8 mouse cellular contexts compared by ENCODE assay signal in genomic region chr14:40956252-40957146, GRCm38 (mm10). TPM values are rescaled to one million over a fixed set of nuclear protein-coding genes. Genes with fewer than 3 reads are reported as not detected.
A peak's percentile ranks its signal among the peaks of the same experiment; 100 is the strongest.
DNase-seq lines count a peak whose midpoint lies in the region; ATAC-seq and TF ChIP-seq lines count a peak whose summit lies in the region.

No protein-coding gene starts in this region.

- no peak overlapping the region for H3K4me3 ChIP-seq in spleen, adult 2 months (ENCODE audit: extremely low read depth, insufficient read depth, insufficient read length)
- peak overlapping the region; percentile 19; the same call in 1 of the 2 replicates for H3K4me3 ChIP-seq in heart, embryonic 10.5 days
- no peak overlapping the region for H3K4me3 ChIP-seq in kidney, embryonic 16.5 days (ENCODE audit: low read length)
- no peak overlapping the region for H3K4me3 ChIP-seq in liver, postnatal 0 days (ENCODE audit: low read depth, low read length)
- H3K4me3 ChIP-seq in neural tube, embryonic 11.5 days (ENCODE audit: low read depth, low read length): no peak overlapping the region

- H3K9me3 ChIP-seq in heart, embryonic 10.5 days: no peaks in the 10 kb centered on the region
- no peaks in the 10 kb centered on the region for H3K9me3 ChIP-seq in kidney, embryonic 16.5 days (ENCODE audit: low read length)
- H3K9me3 ChIP-seq in liver, postnatal 0 days (ENCODE audit: low read length): no peaks in the 10 kb centered on the region
- no peaks in the 10 kb centered on the region for H3K9me3 ChIP-seq in neural tube, embryonic 11.5 days (ENCODE audit: control insufficient read depth, low read length)

- TF ChIP-seq POLR2A in spleen, adult 2 months (IDR thresholded peaks at IDR 0.05; ENCODE audit: low read depth, low read length): no peak

- no peaks in the 10 kb centered on the region for H3K36me3 ChIP-seq in spleen, adult 2 months (ENCODE audit: control insufficient read depth, insufficient read depth, low read length)
- H3K36me3 ChIP-seq in heart, embryonic 10.5 days: no peaks in the 10 kb centered on the region
- no peaks in the 10 kb centered on the region for H3K36me3 ChIP-seq in kidney, embryonic 16.5 days (ENCODE audit: insufficient read depth, low read length)
- H3K36me3 ChIP-seq in liver, postnatal 0 days (replicated peaks; ENCODE audit: insufficient read depth, low read length): no peaks in the 10 kb centered on the region; the same call in 1 of the 2 replicates
- no peaks in the 10 kb centered on the region for H3K36me3 ChIP-seq in neural tube, embryonic 11.5 days (ENCODE audit: control insufficient read depth, insufficient read depth, low read length)

- H3K27ac ChIP-seq in spleen, adult 2 months (ENCODE audit: insufficient read depth, low read length): peak overlapping the region; percentile 74
- H3K27ac ChIP-seq in heart, embryonic 10.5 days: peak overlapping the region; percentile 86
- H3K27ac ChIP-seq in kidney, embryonic 16.5 days (ENCODE audit: low read length): peak overlapping the region; percentile 88
- peak overlapping the region; percentile 86 for H3K27ac ChIP-seq in liver, postnatal 0 days (ENCODE audit: low read depth)
- H3K27ac ChIP-seq in neural tube, embryonic 11.5 days (ENCODE audit: low read depth, low read length): peak overlapping the region; percentile 99

- ATAC-seq in kidney, embryonic 16.5 days (ENCODE audit: low FRiP score, low TSS enrichment): peak; percentile 74
- ATAC-seq in liver, postnatal 0 days: peak; percentile 62
- peak; percentile 91 for ATAC-seq in neural tube, embryonic 11.5 days (ENCODE audit: insufficient read depth, low FRiP score, low TSS enrichment)

- peak overlapping the region; percentile 30 for H3K9ac ChIP-seq in kidney, embryonic 16.5 days (replicated peaks; ENCODE audit: low read length)
- H3K9ac ChIP-seq in liver, postnatal 0 days (replicated peaks): peak overlapping the region; percentile 39
- H3K9ac ChIP-seq in neural tube, embryonic 11.5 days (ENCODE audit: low read length): peak overlapping the region; percentile 70

- H3K4me1 ChIP-seq in spleen, adult 2 months (ENCODE audit: control insufficient read depth, insufficient read depth, insufficient read length): peaks cover 74% of the 10 kb centered on the region
- H3K4me1 ChIP-seq in heart, embryonic 10.5 days: peaks cover 76% of the 10 kb centered on the region
- H3K4me1 ChIP-seq in kidney, embryonic 16.5 days (ENCODE audit: insufficient read depth, low read length): peaks cover 81% of the 10 kb centered on the region
- H3K4me1 ChIP-seq in liver, postnatal 0 days (ENCODE audit: insufficient read depth): peaks cover 76% of the 10 kb centered on the region
- peaks cover 71% of the 10 kb centered on the region for H3K4me1 ChIP-seq in neural tube, embryonic 11.5 days (ENCODE audit: control insufficient read depth, insufficient read depth, low read length)

- TF ChIP-seq CTCF in spleen, adult 2 months (IDR thresholded peaks at IDR 0.05; ENCODE audit: extremely low read depth, insufficient read depth, insufficient read length, insufficient replicate concordance): no peak
- peak; percentile 52 for TF ChIP-seq CTCF in liver, postnatal 0 days (IDR thresholded peaks at IDR 0.05; ENCODE audit: low read depth)

- TF ChIP-seq EP300 in liver, postnatal 0 days (IDR thresholded peaks at IDR 0.05; ENCODE audit: low read depth): no peak

- H3K27me3 ChIP-seq in spleen, adult 2 months (ENCODE audit: control insufficient read depth, insufficient read depth, low read length): no peaks in the 10 kb centered on the region
- no peaks in the 10 kb centered on the region for H3K27me3 ChIP-seq in heart, embryonic 10.5 days (ENCODE audit: insufficient read depth, poor library complexity, severe bottlenecking)
- no peaks in the 10 kb centered on the region for H3K27me3 ChIP-seq in kidney, embryonic 16.5 days (ENCODE audit: insufficient read depth, low read length)
- H3K27me3 ChIP-seq in liver, postnatal 0 days (ENCODE audit: insufficient read depth, low read length): no peaks in the 10 kb centered on the region
- H3K27me3 ChIP-seq in neural tube, embryonic 11.5 days (ENCODE audit: control insufficient read depth, insufficient read depth, low read length): no peaks in the 10 kb centered on the region

- no peak for DNase-seq in spleen, adult 2 months (ENCODE audit: low read depth in 1 of 2, low spot score in 2 of 2)
- no peak for DNase-seq in spleen, postnatal 14 days (ENCODE audit: low spot score in 2 of 2)
- peak; percentile 92 for DNase-seq in embryo, embryonic 10.5 days (ENCODE audit: low spot score)
- peak; percentile 85 for DNase-seq in heart, embryonic 10.5 days (ENCODE audit: low spot score)
- DNase-seq in liver, postnatal 0 days: peak; percentile 57
- peak; percentile 88 for DNase-seq in neural tube, embryonic 11.5 days (ENCODE audit: low spot score)
- no peak for DNase-seq in thymus, adult 18-20 months

- WGBS in spleen, adult 2 months: 21% methylated on average over 13 of the region's 13 CpGs
- 31% methylated on average over 13 of the region's 13 CpGs for WGBS in heart, embryonic 10.5 days
- 26% methylated on average over 13 of the region's 13 CpGs for WGBS in kidney, embryonic 16.5 days
- 35% methylated on average over 13 of the region's 13 CpGs for WGBS in liver, postnatal 0 days (ENCODE audit: insufficient replicate concordance)
- 26% methylated on average over 13 of the region's 13 CpGs for WGBS in neural tube, embryonic 11.5 days

- H3K4me2 ChIP-seq in kidney, embryonic 16.5 days (replicated peaks; ENCODE audit: low read depth, low read length): peak overlapping the region; percentile 26
- H3K4me2 ChIP-seq in liver, postnatal 0 days (ENCODE audit: low read depth, low read length): peak overlapping the region; percentile 41
- H3K4me2 ChIP-seq in neural tube, embryonic 11.5 days (ENCODE audit: low read depth): peak overlapping the region; percentile 32

RNA-seq across cellular contexts. Expression of gene Tspan14, which starts 10.1 kb away (rescaled TPM):
- 60.0 and 65.4 TPM in 2 replicates for polyA plus RNA-seq in spleen, adult 2 months (2012; rRNA removed)
- 42.3 and 58.6 TPM in 2 replicates for polyA plus RNA-seq in heart, embryonic 10.5 days (2016; fragmentation: Nextera tagmentation; extraction: Ambion mirVana)
- 138 and 144 TPM in 2 replicates for polyA plus RNA-seq in kidney, embryonic 16.5 days (2015; fragmentation: Nextera tagmentation; extraction: Ambion mirVana)
- polyA plus RNA-seq in liver, postnatal 0 days (2015; fragmentation: Nextera tagmentation; extraction: Ambion mirVana): 22.0 and 24.9 TPM in 2 replicates
- 118 and 125 TPM in 2 replicates for polyA plus RNA-seq in neural tube, embryonic 11.5 days (2014; fragmentation: Nextera tagmentation; extraction: Ambion mirVana)

RNA-seq across cellular contexts. Expression of gene Fam213a, which starts 57.1 kb away (rescaled TPM):
- polyA plus RNA-seq in spleen, adult 2 months (2012; rRNA removed): 10.5 and 22.1 TPM in 2 replicates
- polyA plus RNA-seq in heart, embryonic 10.5 days (2016; fragmentation: Nextera tagmentation; extraction: Ambion mirVana): 76.8 and 81.5 TPM in 2 replicates
- 109 and 111 TPM in 2 replicates for polyA plus RNA-seq in kidney, embryonic 16.5 days (2015; fragmentation: Nextera tagmentation; extraction: Ambion mirVana)
- polyA plus RNA-seq in liver, postnatal 0 days (2015; fragmentation: Nextera tagmentation; extraction: Ambion mirVana): 80.4 and 85.0 TPM in 2 replicates
- 48.5 and 48.8 TPM in 2 replicates for polyA plus RNA-seq in neural tube, embryonic 11.5 days (2014; fragmentation: Nextera tagmentation; extraction: Ambion mirVana)

Comparison
In these comparisons a context has a peak if more than half of its experiments do, and no peak if none do; other contexts are left out.
1. DNase-seq: peak in embryo, embryonic 10.5 days (single experiment), heart, embryonic 10.5 days (single experiment), liver, postnatal 0 days (single experiment) and neural tube, embryonic 11.5 days (single experiment); none in spleen, adult 2 months (0 of 2), spleen, postnatal 14 days (0 of 2) and thymus, adult 18-20 months (0 of 2).
2. Peak in every context shown above with its lines, with median percentiles within 50 percentile points of each other: H3K27ac ChIP-seq, ATAC-seq, H3K4me2 ChIP-seq and H3K9ac ChIP-seq.